Mouse (Mus musculus): Measurements from ENCODE around the gene Trim59.

DNA sequence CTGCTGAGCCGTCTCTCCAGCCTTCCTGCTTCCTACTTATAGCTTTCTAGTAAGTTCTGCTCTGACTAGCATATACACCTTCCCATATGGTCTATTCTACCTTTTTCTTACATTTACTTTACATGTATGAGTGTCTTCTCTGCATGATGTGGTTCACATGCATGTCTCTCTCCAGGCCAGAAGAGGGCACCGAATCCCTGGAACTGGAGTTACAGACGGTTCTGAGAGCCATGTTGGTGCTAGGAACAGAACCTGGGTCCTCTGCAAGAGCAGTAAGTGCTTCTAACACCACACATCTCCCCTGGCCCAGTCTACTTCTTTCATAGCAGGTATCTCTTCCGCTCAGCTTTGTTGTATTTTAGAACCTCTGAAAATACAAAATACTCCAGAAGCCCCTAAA, 41.8 kb downstream of the Trim59 start:
- TF ChIP-seq CTCF (IDR thresholded peaks at IDR 0.05; ENCODE audit: low read depth, low read length) (peak; percentile 29), POLR2A (IDR thresholded peaks at IDR 0.05; ENCODE audit: insufficient read depth, low read length) (no peak), EP300 (IDR thresholded peaks at IDR 0.05; ENCODE audit: insufficient read depth, low read depth, low read length) (no peak)
